Mouse (Mus musculus) embryonic facial prominence, embryonic 11.5 days (tissue): ENCODE results near the gene Mum1. TPM values are rescaled to one million over a fixed set of nuclear protein-coding genes. Genes with fewer than 3 reads are reported as not detected.

Experiments used
- ATAC-seq: fragments of 200-750 bp; cut with Nextera tagmentation; replicated peaks from 2 replicates; pipeline ENCODE4 v1.8.0; 2017; ENCODE audit warnings: low read depth; ENCODE audit not compliant: insufficient number of reproducible peaks, low FRiP score, low TSS enrichment
- DNase-seq: peaks from one replicate; pipeline ENCODE4 v3.0.0-alpha.2; 2015; ENCODE audit warnings: low spot score
- H3K27ac ChIP-seq: fragments of 300-500 bp; sonication (generic); replicated peaks from 2 replicates; pipeline ENCODE4 v1.5.1; 2014; ENCODE audit warnings: mild to moderate bottlenecking, low read depth, low read length, control low read depth
- H3K27me3 ChIP-seq: fragments of 300-500 bp; sonication (generic); 2 replicates; pipeline ENCODE4 v1.6.1; 2014; ENCODE audit warnings: mild to moderate bottlenecking, low read length, moderate library complexity, mixed read lengths; ENCODE audit not compliant: control insufficient read depth, insufficient read depth
- H3K36me3 ChIP-seq: fragments of 300-500 bp; sonication (generic); replicated peaks from 2 replicates; pipeline ENCODE4 v1.6.1; 2014; ENCODE audit warnings: low read depth, mild to moderate bottlenecking, low read length, moderate library complexity, mixed read lengths; ENCODE audit not compliant: control insufficient read depth, insufficient read depth
- H3K4me1 ChIP-seq: fragments of 300-500 bp; sonication (generic); 2 replicates; pipeline ENCODE4 v1.6.1; 2014; ENCODE audit warnings: low read length, mixed read lengths; ENCODE audit not compliant: control insufficient read depth, insufficient read depth
- H3K4me2 ChIP-seq: fragments of 300-500 bp; sonication (generic); 2 replicates; pipeline ENCODE4 v1.6.1; 2014; ENCODE audit warnings: low read depth, mild to moderate bottlenecking, control low read depth, low read length, moderate library complexity
- H3K4me3 ChIP-seq: fragments of 300-500 bp; sonication (generic); 2 replicates; pipeline ENCODE4 v1.5.1; 2014; ENCODE audit warnings: low read depth, low read length, control low read depth
- H3K9ac ChIP-seq: fragments of 300-500 bp; sonication (generic); replicated peaks from 2 replicates; pipeline ENCODE4 v1.6.1; 2014; ENCODE audit warnings: mild to moderate bottlenecking, control low read depth, low read length
- H3K9me3 ChIP-seq: fragments of 300-500 bp; sonication (generic); replicated peaks from 2 replicates; pipeline ENCODE4 v1.6.1; 2016; ENCODE audit warnings: mild to moderate bottlenecking, low read length, inconsistent platforms, mixed read lengths; ENCODE audit not compliant: control insufficient read depth
- WGBS: fragments of 180-500 bp; shearing (Covaris S2); extraction: QIAGEN DNeasy Blood & Tissue Kit; methylation state at CpG from one replicate; pipeline ENCODE4 v1.1.7; 2014; 5-methylcytosine and 5-hydroxymethylcytosine counted together
- polyA plus RNA-seq: library from polyadenylated mRNA; unstranded; fragments of >200 nt; fragmentation: Nextera tagmentation; extraction: Ambion mirVana; gene quantifications from 2 replicates; pipeline ENCODE4 v1.2.1, GENCODE M21; 2014

Gene Mum1
- polyA plus RNA-seq, 1 experiment from 2014 or later = 94.3 TPM

- DNase-seq = peak; percentile 92
- peak overlapping the region; percentile 44 for H3K4me3 ChIP-seq
- H3K27ac ChIP-seq = peak overlapping the region; percentile 91
- 2% methylated on average over 14 of the region's 14 CpGs for WGBS
- no peaks in the 10 kb centered on the region for H3K27me3 ChIP-seq
- H3K9ac ChIP-seq = peak overlapping the region; percentile 69
- peaks cover 4% of the 10 kb centered on the region for H3K36me3 ChIP-seq
- H3K4me2 ChIP-seq = peak overlapping the region; percentile 90
- ATAC-seq = peak; percentile 41
- no peaks in the 10 kb centered on the region for H3K9me3 ChIP-seq
- H3K4me1 ChIP-seq = peaks cover 9% of the 10 kb centered on the region
These were observed 35.3 kb downstream of the Mum1 start for GRCm38 (mm10) chr10:80261585-80261968.

- 73% methylated on average over 12 of the region's 12 CpGs for whole genome bisulfite sequencing
- Histone ChIP-seq H3K9me3 (no peaks in the 10 kb centered on the region), H3K27ac (no peak overlapping the region), H3K4me1 (peaks cover 9% of the 10 kb centered on the region), H3K4me2 (peak overlapping the region; percentile 90), H3K36me3 (peaks cover 4% of the 10 kb centered on the region; the same call in 1 of the 2 replicates), H3K4me3 (no peak overlapping the region), H3K27me3 (no peaks in the 10 kb centered on the region), H3K9ac (no peak overlapping the region)
- ATAC-seq (no peak), DNase-seq (no peak)
These were observed 35.9 kb downstream of the Mum1 start for GRCm38 (mm10) chr10:80262169-80262568.

- Histone ChIP-seq H3K4me2 (no peak overlapping the region), H3K27me3 (no peaks in the 10 kb centered on the region), H3K9ac (no peak overlapping the region), H3K4me1 (peaks cover 9% of the 10 kb centered on the region), H3K27ac (no peak overlapping the region), H3K4me3 (no peak overlapping the region), H3K36me3 (peaks cover 4% of the 10 kb centered on the region; the same call in 1 of the 2 replicates), H3K9me3 (no peaks in the 10 kb centered on the region)
- no peak for DNase-seq
- 90% methylated on average over 10 of the region's 10 CpGs for WGBS
- ATAC-seq = no peak
These were observed 36.6 kb downstream of the Mum1 start for GRCm38 (mm10) chr10:80262776-80263365.

GRCm38 (mm10) chr10:80264341-80265148, 38.3 kb downstream of the Mum1 start:
- ATAC-seq (0 out of 2 replicates have a peak, but pooled peaks have one; percentile 24), DNase-seq (peak; percentile 99)
- Histone ChIP-seq H3K36me3 (no peaks in the 10 kb centered on the region; the same call in 1 of the 2 replicates), H3K4me2 (peak overlapping the region; percentile 57), H3K9me3 (no peaks in the 10 kb centered on the region), H3K27me3 (no peaks in the 10 kb centered on the region), H3K9ac (peak overlapping the region; percentile 90), H3K4me3 (peak overlapping the region; percentile 83), H3K4me1 (peaks cover 9% of the 10 kb centered on the region), H3K27ac (peak overlapping the region; percentile 39; the same call in 1 of the 2 replicates)
- WGBS = 3% methylated on average over 64 of the region's 81 CpGs

- no peaks in the 10 kb centered on the region for H3K9me3 ChIP-seq
- H3K27ac ChIP-seq = peak overlapping the region; percentile 39; the same call in 1 of the 2 replicates
- H3K4me3 ChIP-seq = peak overlapping the region; percentile 83
- no peak for DNase-seq
- WGBS = under 1% methylated on average over 18 of the region's 18 CpGs
- no peaks in the 10 kb centered on the region for H3K27me3 ChIP-seq
- H3K36me3 ChIP-seq = no peaks in the 10 kb centered on the region; the same call in 1 of the 2 replicates
- H3K4me2 ChIP-seq = peak overlapping the region; percentile 35
- peaks cover 3% of the 10 kb centered on the region for H3K4me1 ChIP-seq
- peak overlapping the region; percentile 90 for H3K9ac ChIP-seq
- ATAC-seq = peak; percentile 7
These were observed 38.9 kb downstream of the Mum1 start for GRCm38 (mm10) chr10:80265149-80265486.

GRCm38 (mm10) chr10:80270099-80270498, 43.9 kb downstream of the Mum1 start:
- H3K4me2 ChIP-seq = no peak overlapping the region
- no peak overlapping the region for H3K9ac ChIP-seq
- H3K27ac ChIP-seq = no peak overlapping the region
- no peak for DNase-seq
- no peaks in the 10 kb centered on the region for H3K9me3 ChIP-seq
- peaks cover 6% of the 10 kb centered on the region for H3K36me3 ChIP-seq
- WGBS = 100% methylated on average over 2 of the region's 2 CpGs
- H3K27me3 ChIP-seq = no peaks in the 10 kb centered on the region
- no peak for ATAC-seq
- no peak overlapping the region for H3K4me3 ChIP-seq
- H3K4me1 ChIP-seq = no peaks in the 10 kb centered on the region; the same call in 1 of the 2 replicates

GRCm38 (mm10) chr10:80270734-80271181, 44.5 kb downstream of the Mum1 start:
- 82% methylated on average over 6 of the region's 6 CpGs for WGBS
- DNase-seq = no peak
- H3K4me3 ChIP-seq = no peak overlapping the region
- H3K4me2 ChIP-seq = no peak overlapping the region
- no peak overlapping the region for H3K9ac ChIP-seq
- ATAC-seq = no peak
- H3K9me3 ChIP-seq = no peaks in the 10 kb centered on the region
- H3K36me3 ChIP-seq = peaks cover 6% of the 10 kb centered on the region
- no peaks in the 10 kb centered on the region; the same call in 1 of the 2 replicates for H3K4me1 ChIP-seq
- no peak overlapping the region for H3K27ac ChIP-seq
- no peaks in the 10 kb centered on the region for H3K27me3 ChIP-seq
